Mouse (Mus musculus) kidney, adult 2 months (tissue): Measurements from ENCODE around the gene Gjb6. TPM values are rescaled to one million over a fixed set of nuclear protein-coding genes. Genes with fewer than 3 reads are reported as not detected.

Source experiments
- DNase-seq: peaks from one replicate; pipeline ENCODE4 v3.0.0; 2021
- H3K27ac ChIP-seq: fragments of 200-500 bp; 2 replicates; pipeline ENCODE4 v1.5.1; 2012; ENCODE audit warnings: low read depth, low read length, control low read depth, inconsistent platforms; ENCODE audit not compliant: insufficient read depth
- H3K27me3 ChIP-seq: fragments of 200-500 bp; replicated peaks from 2 replicates; pipeline ENCODE4 v1.6.1; 2012; ENCODE audit warnings: mild to moderate bottlenecking, moderate library complexity, low read length, inconsistent platforms; ENCODE audit not compliant: control insufficient read depth, insufficient read depth
- H3K36me3 ChIP-seq: fragments of 200-500 bp; 2 replicates; pipeline ENCODE4 v1.6.1; 2012; ENCODE audit warnings: mild to moderate bottlenecking, moderate library complexity, low read length, inconsistent platforms; ENCODE audit not compliant: control insufficient read depth, insufficient read depth
- H3K4me1 ChIP-seq: fragments of 200-500 bp; 2 replicates; pipeline ENCODE4 v1.6.1; 2011; ENCODE audit warnings: low read length; ENCODE audit not compliant: control insufficient read depth, insufficient read depth
- H3K4me3 ChIP-seq: fragments of 200-500 bp; 2 replicates; pipeline ENCODE4 v1.5.1; 2011; ENCODE audit warnings: mild to moderate bottlenecking, low read depth, low read length, control low read depth; ENCODE audit not compliant: insufficient read depth
- CTCF ChIP-seq: fragments of 200-500 bp; conservative IDR thresholded peaks from 2 replicates; pipeline ENCODE4 v1.5.1; 2011; ENCODE audit warnings: low read depth, mild to moderate bottlenecking, control low read depth, low read length, moderate library complexity, mixed read lengths; ENCODE audit not compliant: insufficient read depth, insufficient read length
- POLR2A ChIP-seq: fragments of 200-500 bp; IDR thresholded peaks from one replicate; pipeline ENCODE4 v1.6.1; 2011; ENCODE audit warnings: low read depth, low read length, control low read depth
- WGBS: fragments of 180-500 bp; shearing (Covaris S2); methylation state at CpG from one replicate; pipeline ENCODE4 v1.1.7; 2018; 5-methylcytosine and 5-hydroxymethylcytosine counted together
- polyA plus RNA-seq: library from polyadenylated mRNA; depleted of rRNA; stranded (reverse); fragments of >200 nt; gene quantifications from 2 replicates; pipeline ENCODE4 v1.2.3, GENCODE M21; 2012

Gene Gjb6
- polyA plus RNA-seq, 1 experiment, result 0.09 TPM

GRCm38 (mm10) chr14:57105111-57105510 lies 28.3 kb downstream of the Gjb6 start:
- no peak for TF ChIP-seq CTCF
- TF ChIP-seq POLR2A, result no peak
- Histone ChIP-seq H3K27me3 (no peaks in the 10 kb centered on the region), H3K4me3 (0 out of 2 replicates have a peak overlapping the region, but pooled peaks have one; percentile 79), H3K36me3 (no peaks in the 10 kb centered on the region), H3K27ac (no peak overlapping the region), H3K4me1 (peaks cover 22% of the 10 kb centered on the region)
- no peak for DNase-seq
- 31% methylated on average over 14 of the region's 14 CpGs for WGBS

- no peaks in the 10 kb centered on the region for H3K27me3 ChIP-seq
Observed at GRCm38 (mm10) chr14:57104106-57105023, 29.0 kb downstream of the Gjb6 start, which contains the start of gene Gjb2. TSS of gene Gjb2 (minus strand) at chr14:57104702.

GRCm38 (mm10) chr14:57103711-57104105 lies 29.7 kb downstream of the Gjb6 start:
- no peaks in the 10 kb centered on the region for H3K27me3 ChIP-seq
- H3K27ac ChIP-seq, result peak overlapping the region; percentile 54
- no peak for TF ChIP-seq POLR2A
- TF ChIP-seq CTCF, result no peak
- peak overlapping the region; percentile 79 for H3K4me3 ChIP-seq
- DNase-seq, result peak; percentile 40
- H3K36me3 ChIP-seq, result no peaks in the 10 kb centered on the region
- H3K4me1 ChIP-seq, result peaks cover 22% of the 10 kb centered on the region
- WGBS, result 12% methylated on average over 22 of the region's 22 CpGs

More at GRCm38 (mm10) chr14:57104106-57105023, 29.0 kb downstream of the Gjb6 start, which contains the start of gene Gjb2:
- WGBS, result under 1% methylated on average over 101 of the region's 101 CpGs
- TF ChIP-seq POLR2A (peak; percentile 65), CTCF (0 out of 2 replicates have a peak, but pooled peaks have one; percentile 20)
- Histone ChIP-seq H3K4me1 (peaks cover 22% of the 10 kb centered on the region), H3K36me3 (no peaks in the 10 kb centered on the region), H3K27ac (peak within 1 kb of the TSS; percentile 54), H3K4me3 (peak within 1 kb of the TSS; percentile 79)
- peak; percentile 92 for DNase-seq

- peak overlapping the region; percentile 79 for H3K4me3 ChIP-seq
- no peaks in the 10 kb centered on the region for H3K27me3 ChIP-seq
- H3K36me3 ChIP-seq, result no peaks in the 10 kb centered on the region
- H3K27ac ChIP-seq, result peak overlapping the region; percentile 54; the same call in 1 of the 2 replicates
- DNase-seq, result peak; percentile 57
- TF ChIP-seq CTCF (no peak), POLR2A (no peak)
- WGBS, result 58% methylated on average over 6 of the region's 6 CpGs
- peaks cover 22% of the 10 kb centered on the region for H3K4me1 ChIP-seq
Observed at GRCm38 (mm10) chr14:57103121-57103520, 30.3 kb downstream of the Gjb6 start.

GRCm38 (mm10) chr14:57101623-57102022 lies 31.8 kb downstream of the Gjb6 start:
- WGBS, result 50% methylated on average over 7 of the region's 7 CpGs
- no peak overlapping the region for H3K27ac ChIP-seq
- H3K4me3 ChIP-seq, result no peak overlapping the region; the same call in 1 of the 2 replicates
- no peaks in the 10 kb centered on the region for H3K36me3 ChIP-seq
- H3K4me1 ChIP-seq, result peaks cover 19% of the 10 kb centered on the region
- TF ChIP-seq CTCF (no peak), POLR2A (no peak)
- no peak for DNase-seq
- H3K27me3 ChIP-seq, result no peaks in the 10 kb centered on the region

- H3K27me3 ChIP-seq, result no peaks in the 10 kb centered on the region
- H3K4me1 ChIP-seq, result no peaks in the 10 kb centered on the region; the same call in 1 of the 2 replicates
- WGBS, result 76% methylated on average over 4 of the region's 4 CpGs
- DNase-seq, result no peak
- H3K36me3 ChIP-seq, result no peaks in the 10 kb centered on the region
- H3K27ac ChIP-seq, result no peak overlapping the region
- TF ChIP-seq CTCF, result no peak
- TF ChIP-seq POLR2A, result no peak
- no peak overlapping the region for H3K4me3 ChIP-seq
Observed at GRCm38 (mm10) chr14:57095855-57096254, 37.6 kb downstream of the Gjb6 start.

GRCm38 (mm10) chr14:57093029-57093428 lies 40.4 kb downstream of the Gjb6 start:
- H3K27me3 ChIP-seq, result no peaks in the 10 kb centered on the region
- 7% methylated on average over 8 of the region's 8 CpGs for WGBS
- peak; percentile 80 for DNase-seq
- no peak overlapping the region for H3K27ac ChIP-seq
- H3K4me3 ChIP-seq, result no peak overlapping the region
- no peaks in the 10 kb centered on the region for H3K36me3 ChIP-seq
- peaks cover 6% of the 10 kb centered on the region for H3K4me1 ChIP-seq
- TF ChIP-seq POLR2A (no peak), CTCF (peak; percentile 82)
